Mouse (Mus musculus): ENCODE measurements around the gene Hcn3. TPM values are rescaled to one million over a fixed set of nuclear protein-coding genes. Genes with fewer than 3 reads are reported as not detected.

The Hcn3 gene
- polyA plus RNA-seq, 1 experiment from 2014 or later: 35.1 TPM

DNA sequence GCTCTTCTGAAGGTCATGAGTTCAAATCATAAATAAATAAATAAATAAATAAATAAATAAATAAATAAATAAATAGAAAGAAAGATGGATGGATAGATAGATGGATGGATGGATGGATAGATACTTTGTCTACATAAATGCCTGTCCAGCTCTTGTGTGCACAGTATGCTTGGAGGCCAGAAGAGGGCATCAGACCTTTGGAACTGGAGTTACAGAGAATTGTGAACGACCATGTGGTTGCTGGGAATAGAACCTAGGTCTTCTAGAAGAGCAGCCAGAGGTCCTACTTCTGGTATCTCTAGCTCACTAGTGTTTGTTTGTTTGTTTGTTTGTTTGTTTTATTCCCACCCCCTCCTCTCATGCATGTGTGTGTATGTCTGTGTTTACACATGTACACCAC is 33.4 kb upstream of the Hcn3 start:
- Histone ChIP-seq H3K4me1 (replicated peaks) (peaks cover 15% of the 10 kb centered on the region), H3K4me3 (no peak overlapping the region)

GRCm38 (mm10) chr3:89190436-89190835 is 30.4 kb upstream of the Hcn3 start:
- Histone ChIP-seq H3K4me2 (no peak overlapping the region), H3K36me3 (peaks cover 19% of the 10 kb centered on the region), H3K9ac (no peak overlapping the region), H3K27ac (no peak overlapping the region), H3K4me1 (replicated peaks) (peaks cover 12% of the 10 kb centered on the region), H3K4me3 (no peak overlapping the region), H3K27me3 (0 out of 2 replicates have a peak, but pooled peaks cover 8% of the 10 kb centered on the region), H3K9me3 (no peaks in the 10 kb centered on the region)
- ATAC-seq (ENCODE audit: low FRiP score): no peak
- 91% methylated on average over 8 of the region's 8 CpGs for WGBS

More for the DNA sequence above, 33.4 kb upstream of the Hcn3 start:
- Histone ChIP-seq H3K9me3 (no peaks in the 10 kb centered on the region), H3K36me3 (peaks cover 6% of the 10 kb centered on the region), H3K4me2 (no peak overlapping the region), H3K9ac (no peak overlapping the region), H3K27ac (no peak overlapping the region), H3K27me3 (0 out of 2 replicates have a peak, but pooled peaks cover under 1% of the 10 kb centered on the region)
- no peak for ATAC-seq (ENCODE audit: low FRiP score)
- 78% methylated on average over 1 of the region's 1 CpGs for WGBS

DNA sequence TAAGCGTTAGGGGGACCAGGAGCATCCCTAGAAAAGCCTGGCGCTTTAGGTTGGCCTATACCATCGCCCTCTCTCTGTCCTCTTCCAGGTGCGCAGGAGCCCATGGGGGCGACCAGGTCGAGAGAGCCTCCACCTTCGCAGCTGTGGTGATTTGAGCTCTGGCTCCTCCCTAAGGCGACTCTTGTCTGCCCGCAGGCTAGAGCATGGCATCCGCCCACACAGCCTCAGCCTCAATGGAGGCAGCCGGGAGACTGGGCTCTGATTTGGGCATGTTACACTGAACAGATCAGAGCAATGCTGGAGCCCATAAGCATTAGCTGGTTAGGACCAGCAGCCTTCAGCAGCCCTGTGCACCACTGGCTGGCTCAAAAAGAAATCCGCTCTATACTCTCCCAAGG is 28.5 kb upstream of the Hcn3 start:
- no peak overlapping the region for H3K4me3 ChIP-seq
- H3K9ac ChIP-seq: no peak overlapping the region
- ATAC-seq (ENCODE audit: low FRiP score): no peak

DNA sequence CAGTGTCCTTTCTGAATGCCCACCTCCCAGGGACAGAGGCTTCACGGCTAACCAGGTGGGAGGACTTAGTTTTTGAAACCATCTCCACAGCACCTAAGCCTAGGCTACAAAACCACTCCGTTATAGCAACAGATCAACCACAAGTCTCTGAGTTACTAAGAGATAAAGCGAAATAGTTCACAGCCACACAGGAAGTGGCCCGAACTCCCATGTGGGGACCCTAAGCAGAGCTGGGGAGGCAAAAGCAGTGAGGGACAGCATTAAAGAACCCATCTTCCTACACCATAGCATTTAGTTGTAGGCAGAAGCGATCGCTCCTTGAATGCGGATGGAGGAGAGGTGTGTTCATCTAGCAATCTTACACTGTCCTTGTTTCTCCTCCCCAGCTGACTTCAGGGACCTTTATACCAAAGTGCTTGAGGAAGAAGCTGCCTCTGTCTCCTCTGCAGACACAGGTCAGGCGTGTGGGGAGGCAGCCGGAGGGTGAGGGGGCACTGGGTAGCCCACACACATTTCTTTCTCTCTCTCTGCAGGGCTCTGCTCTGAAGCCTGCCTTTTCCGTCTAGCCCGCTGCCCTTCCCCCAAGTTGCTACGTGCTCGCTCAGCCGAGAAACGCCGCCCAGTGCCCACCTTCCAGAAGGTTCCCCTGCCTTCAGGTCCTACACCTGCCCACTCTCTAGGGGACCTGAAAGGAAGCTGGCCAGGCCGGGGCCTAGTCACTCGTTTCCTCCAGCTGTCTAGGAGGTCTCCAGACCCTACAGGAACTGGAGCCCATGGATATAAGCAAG is 27.9 kb upstream of the Hcn3 start:
- Histone ChIP-seq H3K27ac (no peak overlapping the region), H3K4me2 (no peak overlapping the region), H3K36me3 (peaks cover 19% of the 10 kb centered on the region), H3K4me3 (no peak overlapping the region), H3K4me1 (replicated peaks) (peaks cover 34% of the 10 kb centered on the region), H3K27me3 (0 out of 2 replicates have a peak, but pooled peaks cover 8% of the 10 kb centered on the region), H3K9me3 (no peaks in the 10 kb centered on the region), H3K9ac (no peak overlapping the region)
- ATAC-seq (ENCODE audit: low FRiP score): no peak
- 65% methylated on average over 18 of the region's 18 CpGs for WGBS

More for the DNA sequence above, 28.5 kb upstream of the Hcn3 start:
- WGBS: 63% methylated on average over 12 of the region's 12 CpGs
- H3K4me1 ChIP-seq (replicated peaks): peaks cover 30% of the 10 kb centered on the region
- peaks cover 19% of the 10 kb centered on the region for H3K36me3 ChIP-seq
- no peaks in the 10 kb centered on the region for H3K9me3 ChIP-seq
- no peak overlapping the region for H3K4me2 ChIP-seq
- no peak overlapping the region for H3K27ac ChIP-seq
- H3K27me3 ChIP-seq: 0 out of 2 replicates have a peak, but pooled peaks cover 8% of the 10 kb centered on the region

GRCm38 (mm10) chr3:89187197-89187596 is 27.2 kb upstream of the Hcn3 start:
- 32% methylated on average over 23 of the region's 23 CpGs for WGBS
- Histone ChIP-seq H3K4me2 (no peak overlapping the region), H3K9me3 (no peaks in the 10 kb centered on the region), H3K27ac (no peak overlapping the region), H3K4me3 (no peak overlapping the region), H3K9ac (peak overlapping the region; percentile 39), H3K4me1 (replicated peaks) (peaks cover 40% of the 10 kb centered on the region), H3K27me3 (0 out of 2 replicates have a peak, but pooled peaks cover 8% of the 10 kb centered on the region), H3K36me3 (peaks cover 22% of the 10 kb centered on the region)
- ATAC-seq (ENCODE audit: low FRiP score): no peak

DNA sequence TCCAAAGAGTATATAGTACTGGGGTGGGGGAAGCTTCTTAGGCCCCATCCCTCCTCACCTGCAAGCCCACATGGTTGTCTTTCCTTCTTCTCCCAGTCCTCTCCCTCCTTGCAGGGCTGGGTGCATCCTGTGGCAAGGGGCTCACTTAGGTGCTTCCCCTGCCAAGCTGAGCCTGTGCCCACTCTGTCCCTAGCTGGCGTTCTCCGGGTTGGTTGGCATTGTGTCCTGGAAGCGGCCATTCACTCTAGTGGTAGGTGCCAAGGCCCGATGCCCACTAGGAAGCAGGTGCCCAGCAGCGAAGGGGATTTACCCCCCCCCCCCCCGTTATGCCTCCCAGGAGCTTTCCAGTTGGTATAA is 23.9 kb upstream of the Hcn3 start:
- Histone ChIP-seq H3K4me2 (peak overlapping the region; percentile 95), H3K4me3 (peak overlapping the region; percentile 65), H3K4me1 (replicated peaks) (peaks cover 47% of the 10 kb centered on the region), H3K9me3 (no peaks in the 10 kb centered on the region), H3K27me3 (0 out of 2 replicates have a peak, but pooled peaks cover 8% of the 10 kb centered on the region), H3K9ac (peak overlapping the region; percentile 90), H3K36me3 (peaks cover 53% of the 10 kb centered on the region), H3K27ac (peak overlapping the region; percentile 95)
- ATAC-seq (ENCODE audit: low FRiP score): 0 out of 2 replicates have a peak, but pooled peaks have one; percentile 3
- WGBS: 77% methylated on average over 6 of the region's 6 CpGs

GRCm38 (mm10) chr3:89183058-89183958 is 23.3 kb upstream of the Hcn3 start, which contains the start of gene Fam189b:
TSS of gene Fam189b (plus strand) at chr3:89183143.
- 4% methylated on average over 39 of the region's 39 CpGs for WGBS
- ATAC-seq (ENCODE audit: low FRiP score): peak; percentile 93
- H3K9ac ChIP-seq: peak within 1 kb of the TSS; percentile 90
- peak within 1 kb of the TSS; percentile 65 for H3K4me3 ChIP-seq
- peaks cover 54% of the 10 kb centered on the region for H3K4me1 ChIP-seq (replicated peaks)
- H3K36me3 ChIP-seq: peaks cover 49% of the 10 kb centered on the region
- 0 out of 2 replicates have a peak, but pooled peaks cover 7% of the 10 kb centered on the region for H3K27me3 ChIP-seq
- H3K27ac ChIP-seq: peak within 1 kb of the TSS; percentile 95
- H3K4me2 ChIP-seq: peak within 1 kb of the TSS; percentile 95
- no peaks in the 10 kb centered on the region for H3K9me3 ChIP-seq

GRCm38 (mm10) chr3:89182531-89183057 is 22.6 kb upstream of the Hcn3 start:
- Histone ChIP-seq H3K4me2 (peak overlapping the region; percentile 95), H3K4me1 (replicated peaks) (peaks cover 58% of the 10 kb centered on the region), H3K27ac (peak overlapping the region; percentile 95), H3K27me3 (0 out of 2 replicates have a peak, but pooled peaks cover 6% of the 10 kb centered on the region), H3K9ac (peak overlapping the region; percentile 90), H3K36me3 (peaks cover 42% of the 10 kb centered on the region), H3K9me3 (no peaks in the 10 kb centered on the region), H3K4me3 (peak overlapping the region; percentile 65)
- ATAC-seq (ENCODE audit: low FRiP score): peak; percentile 19; the same call in 1 of the 2 replicates
- WGBS: 53% methylated on average over 7 of the region's 7 CpGs

DNA sequence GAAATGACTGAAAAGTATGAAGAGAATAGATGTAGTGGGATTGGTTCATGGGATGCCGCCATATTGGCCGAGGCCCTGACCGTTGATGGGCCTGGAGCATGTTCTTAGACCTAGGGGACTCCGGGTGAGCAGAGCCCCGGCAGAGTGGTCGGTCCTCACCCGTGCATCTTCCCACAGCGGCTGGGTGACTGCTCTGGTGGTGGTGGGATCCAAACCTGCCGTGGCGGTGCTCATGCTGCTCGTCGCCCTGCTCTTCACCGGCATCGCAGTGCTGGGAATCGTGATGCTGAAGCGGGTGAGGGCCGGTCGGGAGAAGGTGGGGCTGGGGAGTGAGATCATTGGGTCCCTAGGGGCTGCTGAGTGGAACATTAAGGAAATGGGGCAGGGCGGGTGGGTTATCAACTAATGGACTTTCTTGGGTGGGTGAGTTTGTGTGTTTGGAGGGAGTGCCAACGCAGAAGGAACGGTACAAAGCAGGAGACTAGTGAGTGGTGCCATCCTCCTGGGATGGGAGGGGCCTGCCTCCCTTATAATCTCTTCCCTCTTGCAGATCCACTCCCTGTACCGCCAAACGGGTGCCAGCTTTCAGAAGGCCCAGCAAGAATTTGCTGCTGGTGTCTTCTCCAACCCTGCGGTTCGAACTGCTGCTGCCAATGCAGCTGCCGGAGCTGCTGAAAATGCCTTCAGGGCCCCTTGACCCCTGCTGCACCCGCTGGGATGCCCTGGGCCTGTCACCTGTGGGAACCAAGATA is 21.9 kb upstream of the Hcn3 start:
- H3K4me2 ChIP-seq: no peak overlapping the region
- ATAC-seq (ENCODE audit: low FRiP score): no peak
- WGBS: 92% methylated on average over 27 of the region's 27 CpGs
- peak overlapping the region; percentile 9; the same call in 1 of the 2 replicates for H3K9ac ChIP-seq
- H3K27me3 ChIP-seq: no peaks in the 10 kb centered on the region
- peaks cover 56% of the 10 kb centered on the region for H3K4me1 ChIP-seq (replicated peaks)
- H3K9me3 ChIP-seq: no peaks in the 10 kb centered on the region
- peaks cover 37% of the 10 kb centered on the region for H3K36me3 ChIP-seq
- H3K4me3 ChIP-seq: no peak overlapping the region
- no peak overlapping the region for H3K27ac ChIP-seq

- Histone ChIP-seq H3K9ac (no peak overlapping the region), H3K4me2 (peak overlapping the region; percentile 81; the same call in 1 of the 2 replicates)
Observed at GRCm38 (mm10) chr3:89179056-89179455, 19.1 kb upstream of the Hcn3 start.

GRCm38 (mm10) chr3:89178107-89178385 is 18.1 kb upstream of the Hcn3 start:
- ATAC-seq (ENCODE audit: low FRiP score): no peak
- H3K9me3 ChIP-seq: no peaks in the 10 kb centered on the region
- H3K36me3 ChIP-seq: peaks cover 71% of the 10 kb centered on the region

More at GRCm38 (mm10) chr3:89179056-89179455, 19.1 kb upstream of the Hcn3 start:
- Histone ChIP-seq H3K36me3 (peaks cover 61% of the 10 kb centered on the region), H3K27ac (no peak overlapping the region), H3K27me3 (no peaks in the 10 kb centered on the region), H3K4me1 (replicated peaks) (peaks cover 34% of the 10 kb centered on the region), H3K9me3 (no peaks in the 10 kb centered on the region), H3K4me3 (peak overlapping the region; percentile 71; the same call in 1 of the 2 replicates)
- 92% methylated on average over 11 of the region's 11 CpGs for WGBS
- no peak for ATAC-seq (ENCODE audit: low FRiP score)

More at GRCm38 (mm10) chr3:89178107-89178385, 18.1 kb upstream of the Hcn3 start:
- H3K9ac ChIP-seq: peak overlapping the region; percentile 82
- peak overlapping the region; percentile 81 for H3K4me2 ChIP-seq
- peak overlapping the region; percentile 84 for H3K27ac ChIP-seq
- H3K4me1 ChIP-seq (replicated peaks): peaks cover 25% of the 10 kb centered on the region
- peak overlapping the region; percentile 71 for H3K4me3 ChIP-seq
- 10% methylated on average over 6 of the region's 6 CpGs for WGBS
- no peaks in the 10 kb centered on the region for H3K27me3 ChIP-seq
